Mouse (Mus musculus) stomach, postnatal 0 days (tissue): Measurements from ENCODE around the gene Ubash3a.

Source experiments
- CTCF ChIP-seq: IDR thresholded peaks from 2 replicates; pipeline ENCODE4 v1.5.1; 2016; ENCODE audit warnings: antibody characterized with exemption, low read depth, mild to moderate bottlenecking, moderate library complexity
- EP300 ChIP-seq: optimal IDR thresholded peaks from 2 replicates; pipeline ENCODE3; 2016; ENCODE audit warnings: antibody characterized with exemption

DNA sequence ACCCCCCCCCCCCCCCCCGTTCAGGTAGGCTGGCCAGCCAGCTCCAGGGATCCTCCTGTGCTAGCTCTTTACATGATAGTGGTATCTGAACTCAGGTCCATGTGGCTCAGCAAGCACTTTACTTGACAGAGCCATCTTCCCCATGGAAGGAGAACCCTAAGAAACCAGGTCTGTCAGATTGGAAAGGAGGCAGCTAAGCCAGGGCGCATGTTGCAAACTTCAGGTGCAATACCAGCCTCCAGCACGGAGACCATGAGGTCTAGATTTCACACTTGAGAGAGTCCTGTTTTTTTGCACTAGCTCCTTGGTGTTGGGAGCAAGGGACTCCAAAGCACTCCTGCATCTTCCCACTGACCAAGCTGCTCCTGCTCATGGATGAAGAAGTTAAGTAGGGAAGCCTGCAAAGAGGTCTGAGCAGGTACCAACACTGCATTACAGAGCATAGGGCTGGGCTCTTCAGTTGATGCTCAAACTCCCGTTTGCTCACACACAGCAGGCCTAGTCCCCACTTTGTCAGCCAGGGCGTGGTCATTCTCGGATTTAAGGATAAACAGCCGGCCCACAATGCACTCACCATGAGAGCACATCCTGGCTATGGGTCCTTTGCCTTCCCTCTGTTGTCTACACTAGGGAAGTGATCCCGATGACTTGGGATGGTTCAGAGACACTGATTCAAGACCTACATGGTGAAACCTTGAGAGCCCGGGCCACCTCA, 68.7 kb downstream of the Ubash3a start:
- TF ChIP-seq EP300 (no peak), CTCF (no peak)
